Mouse (Mus musculus): ENCODE data around the gene Sufu. TPM values are rescaled to one million over a fixed set of nuclear protein-coding genes. Genes with fewer than 3 reads are reported as not detected.

The Sufu gene
- total RNA-seq, 2 experiments from 2014 or later, result 24.2 to 25.4 TPM

GRCm38 (mm10) chr19:46463446-46463845, 66.8 kb downstream of the Sufu start:
- DNase-seq, result no peak

GRCm38 (mm10) chr19:46466160-46466559, 69.5 kb downstream of the Sufu start:
- no peak for DNase-seq

GRCm38 (mm10) chr19:46467051-46467503, 70.4 kb downstream of the Sufu start:
- DNase-seq, result no peak

- DNase-seq, result peak in 1 of 2 experiments; percentile 59
Observed at GRCm38 (mm10) chr19:46470364-46471240, 73.9 kb downstream of the Sufu start.

- DNase-seq, result peak in 1 of 2 experiments; percentile 61
Observed at GRCm38 (mm10) chr19:46471324-46472093, 74.8 kb downstream of the Sufu start.

- peak in 1 of 2 experiments; percentile 43 for DNase-seq
Observed at GRCm38 (mm10) chr19:46477432-46477845, 80.7 kb downstream of the Sufu start.

- peak; percentile 58 to 68 for DNase-seq
Observed at GRCm38 (mm10) chr19:46478242-46478641, 81.5 kb downstream of the Sufu start.

GRCm38 (mm10) chr19:46478826-46479225, 82.1 kb downstream of the Sufu start:
- DNase-seq, result peak; percentile 76 to 83

- DNase-seq, result peak in 1 of 2 experiments; percentile 38
Observed at GRCm38 (mm10) chr19:46479306-46480075, 82.8 kb downstream of the Sufu start.

- DNase-seq, result no peak
Observed at GRCm38 (mm10) chr19:46480624-46481345, 84.1 kb downstream of the Sufu start.

- DNase-seq, result no peak
Observed at GRCm38 (mm10) chr19:46481352-46481751, 84.7 kb downstream of the Sufu start.

GRCm38 (mm10) chr19:46481756-46482155, 85.1 kb downstream of the Sufu start:
- DNase-seq, result no peak

GRCm38 (mm10) chr19:46482896-46483516, 86.3 kb downstream of the Sufu start:
- DNase-seq, result peak in 1 of 2 experiments; percentile 53

- peak; percentile 47 to 59 for DNase-seq
Observed at GRCm38 (mm10) chr19:46483701-46484328, 87.1 kb downstream of the Sufu start.

GRCm38 (mm10) chr19:46484518-46484917, 87.8 kb downstream of the Sufu start:
- DNase-seq, result peak; percentile 92

GRCm38 (mm10) chr19:46485847-46486246, 89.2 kb downstream of the Sufu start:
- no peak for DNase-seq

- no peak for DNase-seq
Observed at GRCm38 (mm10) chr19:46486709-46487108, 90.0 kb downstream of the Sufu start.

GRCm38 (mm10) chr19:46489448-46489847, 92.8 kb downstream of the Sufu start:
- no peak for DNase-seq

- peak in 1 of 2 experiments; percentile 42 for DNase-seq
Observed at GRCm38 (mm10) chr19:46490634-46491033, 93.9 kb downstream of the Sufu start.

GRCm38 (mm10) chr19:46495136-46495535, 98.4 kb downstream of the Sufu start:
- DNase-seq, result no peak

All from adrenal gland, postnatal 36 days (tissue).